In the genomic region with DNA sequence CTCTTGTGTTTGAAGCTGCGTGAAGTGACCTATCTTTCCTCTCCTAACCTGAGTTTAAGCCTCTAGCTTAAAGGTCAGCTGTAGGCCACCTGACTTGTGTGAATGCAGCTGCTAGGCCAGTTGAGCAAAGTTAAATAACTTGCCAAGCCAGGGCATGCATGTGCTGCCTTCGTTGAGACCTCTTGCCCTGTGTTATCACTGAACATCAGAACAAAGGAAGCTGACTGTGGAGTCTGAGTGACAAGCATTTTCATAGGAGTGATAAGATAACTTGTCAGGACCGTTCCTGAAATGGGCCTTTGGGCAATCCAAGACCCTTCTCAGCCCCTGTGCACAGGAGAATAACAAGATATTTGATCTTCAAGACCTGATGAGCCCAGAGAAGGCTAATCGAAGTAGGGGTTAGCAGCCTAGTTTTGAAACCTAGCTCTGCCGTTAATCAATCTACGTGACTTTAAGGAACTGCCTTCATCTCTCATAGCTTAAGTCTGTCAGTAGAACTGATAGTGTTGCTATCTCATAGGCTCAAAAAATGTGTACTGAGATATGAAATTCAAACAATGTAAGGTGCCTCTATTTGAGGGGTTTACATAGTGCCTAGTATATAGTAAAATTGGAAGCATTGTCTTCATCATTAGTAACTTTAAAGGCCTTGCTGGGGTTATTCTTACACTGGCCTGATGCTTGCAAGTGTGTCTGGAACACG, we compare ENCODE assay signal across 10 mouse cellular contexts.
DNase-seq lines count a peak whose midpoint lies in the region; ATAC-seq and TF ChIP-seq lines count a peak whose summit lies in the region.
"Had no signal": no experiment of that assay in that cellular context is flagged by ENCODE, and none has a peak within 500 bp of the region (broad histone marks: within the 10 kb centered on the region; RNA-seq: fewer than 3 reads in every experiment).

No protein-coding gene starts in this region.

- no peaks in the 10 kb centered on the region for H3K27me3 ChIP-seq in intestine, embryonic 14.5 days (replicated peaks; ENCODE audit: control insufficient read depth, insufficient read depth, low read length)
- H3K27me3 ChIP-seq in intestine, postnatal 0 days (replicated peaks; ENCODE audit: control insufficient read depth, insufficient read depth, low read length), result no peaks in the 10 kb centered on the region
- no peaks in the 10 kb centered on the region for H3K27me3 ChIP-seq in liver, embryonic 12.5 days (replicated peaks)

- 42% methylated on average over 7 of the region's 7 CpGs for WGBS in intestine, embryonic 14.5 days
- WGBS in intestine, postnatal 0 days, result 47% methylated on average over 7 of the region's 7 CpGs
- 16% methylated on average over 7 of the region's 7 CpGs for WGBS in liver, embryonic 12.5 days (ENCODE audit: insufficient replicate concordance)

- H3K36me3 ChIP-seq in intestine, embryonic 14.5 days (ENCODE audit: control insufficient read depth, insufficient read depth, low read length), result no peaks in the 10 kb centered on the region
- no peaks in the 10 kb centered on the region for H3K36me3 ChIP-seq in intestine, postnatal 0 days (ENCODE audit: control insufficient read depth, insufficient read depth)
- no peaks in the 10 kb centered on the region for H3K36me3 ChIP-seq in liver, embryonic 12.5 days

- no peak overlapping the region for H3K4me2 ChIP-seq in intestine, embryonic 14.5 days (ENCODE audit: low read length)
- H3K4me2 ChIP-seq in intestine, postnatal 0 days (replicated peaks; ENCODE audit: low read depth), result no peak overlapping the region
- H3K4me2 ChIP-seq in liver, embryonic 12.5 days, result peak overlapping the region; percentile 13; the same call in 1 of the 2 replicates

- H3K4me3 ChIP-seq in intestine, embryonic 14.5 days (ENCODE audit: low read depth, low read length), result no peak overlapping the region
- no peak overlapping the region for H3K4me3 ChIP-seq in intestine, postnatal 0 days (ENCODE audit: low read depth, low read length)
- no peak overlapping the region for H3K4me3 ChIP-seq in liver, embryonic 12.5 days

- peaks cover 51% of the 10 kb centered on the region for H3K4me1 ChIP-seq in intestine, embryonic 14.5 days (replicated peaks; ENCODE audit: control insufficient read depth, insufficient read depth, low read length)
- 0 out of 2 replicates have a peak, but pooled peaks cover 6% of the 10 kb centered on the region for H3K4me1 ChIP-seq in intestine, postnatal 0 days (replicated peaks; ENCODE audit: control insufficient read depth, insufficient read depth, low read length)
- peaks cover 52% of the 10 kb centered on the region for H3K4me1 ChIP-seq in liver, embryonic 12.5 days

- H3K27ac ChIP-seq in intestine, embryonic 14.5 days (ENCODE audit: low read depth), result peak overlapping the region; percentile 59
- no peak overlapping the region for H3K27ac ChIP-seq in intestine, postnatal 0 days (ENCODE audit: low read depth, low read length)
- H3K27ac ChIP-seq in liver, embryonic 12.5 days, result peak overlapping the region; percentile 71
- H3K27ac ChIP-seq: macrophage had no signal

- H3K9ac ChIP-seq in intestine, embryonic 14.5 days (ENCODE audit: low read length), result no peak overlapping the region
- H3K9ac ChIP-seq in intestine, postnatal 0 days (ENCODE audit: low read depth, low read length), result no peak overlapping the region
- H3K9ac ChIP-seq in liver, embryonic 12.5 days, result no peak overlapping the region

- H3K9me3 ChIP-seq in intestine, embryonic 14.5 days (ENCODE audit: control insufficient read depth, low read length), result no peaks in the 10 kb centered on the region
- H3K9me3 ChIP-seq in intestine, postnatal 0 days (ENCODE audit: control insufficient read depth), result no peaks in the 10 kb centered on the region
- no peaks in the 10 kb centered on the region for H3K9me3 ChIP-seq in liver, embryonic 12.5 days (replicated peaks)

- ATAC-seq in intestine, embryonic 14.5 days (replicated peaks; ENCODE audit: low FRiP score, low TSS enrichment, low read depth), result no peak
- no peak for ATAC-seq in intestine, postnatal 0 days
- ATAC-seq in liver, embryonic 12.5 days, result peak; percentile 70

- DNase-seq in intestine, embryonic 14.5 days (ENCODE audit: low spot score), result no peak
- peak; percentile 58 to 68 for DNase-seq in urinary bladder, postnatal 36 days (ENCODE audit: low spot score in 2 of 2)
- no peak for DNase-seq in urinary bladder, postnatal 10 days (ENCODE audit: low spot score)
- no peak for DNase-seq in cerebellum, adult 18-20 months
- no peak for DNase-seq in embryo, embryonic 10.5 days (ENCODE audit: low spot score)
- DNase-seq: cerebellum, adult 8-10 months; retina, postnatal 1 day had no signal

- no peak for TF ChIP-seq CTCF in intestine, postnatal 0 days (IDR thresholded peaks at IDR 0.05; ENCODE audit: low read depth)

Comparison
In these comparisons a context has a peak if more than half of its experiments do, and no peak if none do; other contexts are left out.
1. DNase-seq: peak in urinary bladder, postnatal 36 days (2 of 2); none in intestine, embryonic 14.5 days (single experiment), urinary bladder, postnatal 10 days (single experiment), cerebellum, adult 18-20 months (0 of 2) and embryo, embryonic 10.5 days (single experiment).